Mouse (Mus musculus): ENCODE results near the gene Pla2g4e. TPM values are rescaled to one million over a fixed set of nuclear protein-coding genes. Genes with fewer than 3 reads are reported as not detected.

Gene Pla2g4e
- polyA plus RNA-seq, 1 experiment from 2014 or later = 1.5 TPM

GRCm38 (mm10) chr2:120149634-120150033, 95.5 kb downstream of the Pla2g4e start:
- Histone ChIP-seq H3K9me3 (no peaks in the 10 kb centered on the region), H3K27ac (no peak overlapping the region), H3K27me3 (peaks cover 12% of the 10 kb centered on the region), H3K9ac (replicated peaks) (no peak overlapping the region), H3K4me3 (replicated peaks) (no peak overlapping the region), H3K4me2 (replicated peaks) (no peak overlapping the region), H3K36me3 (no peaks in the 10 kb centered on the region), H3K4me1 (replicated peaks) (peaks cover 9% of the 10 kb centered on the region)
- whole genome bisulfite sequencing = 90% methylated on average over 7 of the region's 7 CpGs
- no peak for ATAC-seq

GRCm38 (mm10) chr2:120147999-120148398, 97.1 kb downstream of the Pla2g4e start:
- peaks cover 5% of the 10 kb centered on the region; the same call in 1 of the 2 replicates for H3K27me3 ChIP-seq
- no peak overlapping the region for H3K27ac ChIP-seq
- H3K4me1 ChIP-seq (replicated peaks) = no peaks in the 10 kb centered on the region
- ATAC-seq = no peak
- no peak overlapping the region for H3K4me3 ChIP-seq (replicated peaks)
- H3K36me3 ChIP-seq = no peaks in the 10 kb centered on the region
- 89% methylated on average over 3 of the region's 3 CpGs for WGBS
- no peak overlapping the region for H3K4me2 ChIP-seq (replicated peaks)
- H3K9me3 ChIP-seq = no peaks in the 10 kb centered on the region
- no peak overlapping the region for H3K9ac ChIP-seq (replicated peaks)

- H3K36me3 ChIP-seq = no peaks in the 10 kb centered on the region
- no peaks in the 10 kb centered on the region; the same call in 1 of the 2 replicates for H3K27me3 ChIP-seq
- ATAC-seq = no peak
- H3K4me3 ChIP-seq (replicated peaks) = no peak overlapping the region
- no peak overlapping the region for H3K4me2 ChIP-seq (replicated peaks)
- no peak overlapping the region for H3K27ac ChIP-seq
- H3K9me3 ChIP-seq = no peaks in the 10 kb centered on the region
- WGBS = 67% methylated on average over 2 of the region's 2 CpGs
- H3K4me1 ChIP-seq (replicated peaks) = no peaks in the 10 kb centered on the region
- H3K9ac ChIP-seq (replicated peaks) = no peak overlapping the region
Observed at GRCm38 (mm10) chr2:120147364-120147763, 97.8 kb downstream of the Pla2g4e start.

GRCm38 (mm10) chr2:120146543-120146942, 98.6 kb downstream of the Pla2g4e start:
- no peak for ATAC-seq
- Histone ChIP-seq H3K27me3 (no peaks in the 10 kb centered on the region), H3K4me1 (replicated peaks) (no peaks in the 10 kb centered on the region), H3K4me2 (replicated peaks) (no peak overlapping the region), H3K9ac (replicated peaks) (no peak overlapping the region), H3K9me3 (no peaks in the 10 kb centered on the region), H3K4me3 (replicated peaks) (no peak overlapping the region), H3K36me3 (no peaks in the 10 kb centered on the region), H3K27ac (no peak overlapping the region)
- 83% methylated on average over 2 of the region's 2 CpGs for WGBS

GRCm38 (mm10) chr2:120144390-120144789, 100.7 kb downstream of the Pla2g4e start:
- no peaks in the 10 kb centered on the region for H3K27me3 ChIP-seq
- no peak for ATAC-seq
- H3K9me3 ChIP-seq = no peaks in the 10 kb centered on the region
- H3K4me1 ChIP-seq (replicated peaks) = no peaks in the 10 kb centered on the region
- H3K9ac ChIP-seq (replicated peaks) = no peak overlapping the region
- H3K27ac ChIP-seq = no peak overlapping the region
- H3K4me2 ChIP-seq (replicated peaks) = no peak overlapping the region
- H3K36me3 ChIP-seq = no peaks in the 10 kb centered on the region
- no peak overlapping the region for H3K4me3 ChIP-seq (replicated peaks)
- 92% methylated on average over 4 of the region's 4 CpGs for WGBS

DNA sequence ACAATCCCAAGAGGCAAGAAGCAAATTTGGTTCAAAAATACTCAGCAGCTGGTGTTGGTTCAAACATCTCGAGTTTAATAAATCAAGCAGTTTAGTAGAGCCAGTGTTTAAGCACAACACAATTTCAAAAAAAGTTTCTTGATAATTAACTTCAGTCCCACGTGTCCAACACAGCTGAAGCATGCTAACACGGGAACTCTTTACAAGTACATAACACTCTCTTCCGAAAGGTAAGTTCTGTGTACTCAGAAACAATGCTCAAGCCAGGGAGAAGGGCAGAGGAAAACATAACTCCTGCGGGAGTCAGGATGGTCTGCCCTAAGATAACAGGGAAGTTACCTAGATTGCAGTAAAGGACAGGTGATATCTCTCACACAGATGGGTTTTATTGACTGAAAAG, 102.8 kb downstream of the Pla2g4e start:
- Histone ChIP-seq H3K27ac (no peak overlapping the region), H3K36me3 (no peaks in the 10 kb centered on the region), H3K4me3 (replicated peaks) (no peak overlapping the region), H3K4me2 (replicated peaks) (no peak overlapping the region), H3K9me3 (no peaks in the 10 kb centered on the region), H3K4me1 (replicated peaks) (no peaks in the 10 kb centered on the region), H3K27me3 (no peaks in the 10 kb centered on the region), H3K9ac (replicated peaks) (no peak overlapping the region)
- ATAC-seq = no peak
- 86% methylated on average over 5 of the region's 5 CpGs for WGBS

DNA sequence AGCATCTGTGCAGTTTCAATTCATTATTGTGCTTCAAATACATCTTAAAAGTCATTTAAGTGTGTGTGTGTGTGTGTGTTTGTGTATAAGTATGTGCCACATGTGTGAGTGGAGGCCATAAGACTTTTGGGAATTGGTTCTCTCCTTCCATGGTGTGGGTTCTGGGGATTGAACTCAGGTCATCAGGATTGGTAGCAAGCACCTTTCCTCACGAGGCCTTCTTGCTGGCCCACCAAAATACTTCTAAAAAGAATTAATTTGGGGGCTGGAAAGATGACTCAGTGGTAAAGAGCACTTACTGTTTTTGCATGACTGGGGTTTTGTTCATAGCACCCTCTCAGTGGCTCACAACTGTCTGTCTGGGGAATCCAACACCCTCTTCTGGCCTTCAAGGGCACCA, 103.5 kb downstream of the Pla2g4e start:
- H3K9ac ChIP-seq (replicated peaks) = no peak overlapping the region
- no peak overlapping the region for H3K4me3 ChIP-seq (replicated peaks)
- no peak for ATAC-seq
- no peak overlapping the region for H3K27ac ChIP-seq
- H3K4me1 ChIP-seq (replicated peaks) = no peaks in the 10 kb centered on the region
- 90% methylated on average over 1 of the region's 1 CpGs for WGBS
- H3K36me3 ChIP-seq = no peaks in the 10 kb centered on the region
- no peaks in the 10 kb centered on the region for H3K9me3 ChIP-seq
- H3K4me2 ChIP-seq (replicated peaks) = no peak overlapping the region
- H3K27me3 ChIP-seq = no peaks in the 10 kb centered on the region

- Histone ChIP-seq H3K4me3 (replicated peaks) (no peak overlapping the region), H3K4me2 (replicated peaks) (no peak overlapping the region), H3K9ac (replicated peaks) (no peak overlapping the region), H3K4me1 (replicated peaks) (no peaks in the 10 kb centered on the region), H3K27ac (no peak overlapping the region), H3K27me3 (no peaks in the 10 kb centered on the region), H3K9me3 (no peaks in the 10 kb centered on the region), H3K36me3 (no peaks in the 10 kb centered on the region)
- ATAC-seq = no peak
- WGBS = 92% methylated on average over 5 of the region's 5 CpGs
Observed at GRCm38 (mm10) chr2:120140326-120140725, 104.8 kb downstream of the Pla2g4e start.

GRCm38 (mm10) chr2:120139091-120139490, 106.0 kb downstream of the Pla2g4e start:
- H3K4me3 ChIP-seq (replicated peaks) = no peak overlapping the region
- no peak overlapping the region for H3K27ac ChIP-seq
- H3K9ac ChIP-seq (replicated peaks) = no peak overlapping the region
- WGBS = 81% methylated on average over 1 of the region's 1 CpGs
- no peaks in the 10 kb centered on the region for H3K4me1 ChIP-seq (replicated peaks)
- ATAC-seq = no peak
- H3K27me3 ChIP-seq = no peaks in the 10 kb centered on the region
- H3K9me3 ChIP-seq = no peaks in the 10 kb centered on the region
- no peak overlapping the region for H3K4me2 ChIP-seq (replicated peaks)
- H3K36me3 ChIP-seq = no peaks in the 10 kb centered on the region

DNA sequence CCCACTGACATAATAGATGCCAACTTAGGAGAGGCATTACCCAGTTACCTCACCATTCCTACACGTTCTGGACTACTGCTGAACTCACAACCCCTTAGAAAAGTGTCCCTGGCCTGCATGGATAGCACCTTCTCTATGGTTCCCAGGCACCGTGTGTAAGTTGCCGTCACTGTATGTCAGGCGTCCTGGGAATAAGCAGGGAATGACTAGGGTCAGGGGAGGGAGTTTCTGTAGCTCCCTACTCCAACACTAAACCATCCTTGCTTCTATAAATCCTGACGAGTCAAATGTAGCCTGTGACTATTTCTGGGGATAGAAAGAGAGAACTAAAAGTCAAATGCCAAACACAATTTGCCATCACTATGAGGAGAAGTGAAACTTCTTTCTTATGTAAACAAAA, 107.9 kb downstream of the Pla2g4e start:
- WGBS = 81% methylated on average over 5 of the region's 5 CpGs
- no peaks in the 10 kb centered on the region for H3K27me3 ChIP-seq
- no peak overlapping the region for H3K4me2 ChIP-seq (replicated peaks)
- H3K9me3 ChIP-seq = no peaks in the 10 kb centered on the region
- H3K4me1 ChIP-seq (replicated peaks) = no peaks in the 10 kb centered on the region
- H3K9ac ChIP-seq (replicated peaks) = no peak overlapping the region
- H3K36me3 ChIP-seq = no peaks in the 10 kb centered on the region
- no peak for ATAC-seq
- H3K27ac ChIP-seq = no peak overlapping the region
- no peak overlapping the region for H3K4me3 ChIP-seq (replicated peaks)

- no peak overlapping the region for H3K27ac ChIP-seq
- no peak overlapping the region for H3K9ac ChIP-seq (replicated peaks)
- no peaks in the 10 kb centered on the region for H3K27me3 ChIP-seq
- no peak overlapping the region for H3K4me2 ChIP-seq (replicated peaks)
- no peaks in the 10 kb centered on the region for H3K9me3 ChIP-seq
- H3K4me3 ChIP-seq (replicated peaks) = no peak overlapping the region
- no peaks in the 10 kb centered on the region for H3K4me1 ChIP-seq (replicated peaks)
- H3K36me3 ChIP-seq = no peaks in the 10 kb centered on the region
- no peak for ATAC-seq
Observed at GRCm38 (mm10) chr2:120134453-120135075, 110.6 kb downstream of the Pla2g4e start.

- H3K9ac ChIP-seq (replicated peaks) = no peak overlapping the region
- H3K4me3 ChIP-seq (replicated peaks) = no peak overlapping the region
- no peak overlapping the region for H3K4me2 ChIP-seq (replicated peaks)
- no peak for ATAC-seq
- no peaks in the 10 kb centered on the region for H3K27me3 ChIP-seq
- H3K36me3 ChIP-seq = no peaks in the 10 kb centered on the region
- WGBS = 96% methylated on average over 1 of the region's 1 CpGs
- no peaks in the 10 kb centered on the region for H3K4me1 ChIP-seq (replicated peaks)
- H3K9me3 ChIP-seq = no peaks in the 10 kb centered on the region
- no peak overlapping the region for H3K27ac ChIP-seq
Observed at GRCm38 (mm10) chr2:120131881-120132280, 113.3 kb downstream of the Pla2g4e start.

- Histone ChIP-seq H3K27ac (no peak overlapping the region), H3K36me3 (no peaks in the 10 kb centered on the region), H3K9me3 (no peaks in the 10 kb centered on the region), H3K4me3 (replicated peaks) (no peak overlapping the region), H3K9ac (replicated peaks) (no peak overlapping the region), H3K4me2 (replicated peaks) (no peak overlapping the region), H3K27me3 (no peaks in the 10 kb centered on the region), H3K4me1 (replicated peaks) (no peaks in the 10 kb centered on the region)
- no peak for ATAC-seq
- 75% methylated on average over 8 of the region's 8 CpGs for WGBS
Observed at GRCm38 (mm10) chr2:120129252-120129908, 115.8 kb downstream of the Pla2g4e start.
